Comparison of ENCODE assay signal across 20 mouse cellular contexts in the genomic region with DNA sequence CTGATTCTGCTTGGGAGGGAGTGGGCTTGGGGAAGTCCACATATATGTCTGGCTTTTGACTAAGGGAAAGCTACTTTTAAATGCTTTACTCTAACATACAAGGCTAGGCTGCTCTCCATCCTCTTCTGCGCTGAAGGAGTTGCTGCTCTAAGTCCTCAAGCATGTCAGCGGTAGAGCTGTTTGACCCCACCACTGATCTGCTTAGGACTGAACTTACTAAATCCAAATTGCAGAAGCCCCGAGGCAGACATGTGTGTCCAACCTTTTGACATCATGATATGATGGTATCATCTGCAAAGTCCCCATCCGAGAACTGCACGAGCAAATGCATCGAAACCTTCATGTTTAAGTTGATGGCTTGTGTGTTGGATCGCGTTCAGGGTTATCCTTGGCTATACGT. TPM values are rescaled to one million over a fixed set of nuclear protein-coding genes. Genes with fewer than 3 reads are reported as not detected.
"Had no signal": no experiment of that assay in that cellular context is flagged by ENCODE, and none has a peak within 500 bp of the region (broad histone marks: within the 10 kb centered on the region; RNA-seq: fewer than 3 reads in every experiment).

No protein-coding gene starts in this region.

- H3K4me2 ChIP-seq: limb, embryonic 13.5 days; liver, embryonic 13.5 days; lung, embryonic 14.5 days; midbrain, embryonic 12.5 days; midbrain, embryonic 15.5 days; neural tube, embryonic 12.5 days; neural tube, embryonic 15.5 days; stomach, embryonic 15.5 days had no signal

- H3K9me3 ChIP-seq: limb, embryonic 10.5 days; limb, embryonic 13.5 days; liver, embryonic 13.5 days; midbrain, embryonic 12.5 days; midbrain, embryonic 15.5 days; neural tube, embryonic 12.5 days; neural tube, embryonic 15.5 days; stomach, embryonic 15.5 days had no signal

- H3K9ac ChIP-seq: limb, embryonic 13.5 days; liver, embryonic 13.5 days; lung, embryonic 14.5 days; midbrain, embryonic 12.5 days; midbrain, embryonic 15.5 days; neural tube, embryonic 12.5 days; neural tube, embryonic 15.5 days; stomach, embryonic 15.5 days had no signal

- H3K4me3 ChIP-seq: limb, embryonic 13.5 days; liver, embryonic 13.5 days; midbrain, embryonic 12.5 days; midbrain, embryonic 15.5 days; neural tube, embryonic 12.5 days; neural tube, embryonic 15.5 days; stomach, embryonic 15.5 days had no signal

- DNase-seq: kidney, adult 18-20 months; kidney, adult 9 months; kidney, postnatal 14 days; kidney, postnatal 4 days; layer of hippocampus, adult 9-11 months; liver; liver, embryonic 13.5 days; lung, embryonic 14.5 days; right cerebral cortex, adult 18-20 months; right cerebral cortex, postnatal 14 days; right cerebral cortex, postnatal 4 days had no signal

- H3K27ac ChIP-seq: limb, embryonic 10.5 days; limb, embryonic 13.5 days; liver, embryonic 13.5 days; macrophage; midbrain, embryonic 12.5 days; midbrain, embryonic 15.5 days; neural tube, embryonic 12.5 days; neural tube, embryonic 15.5 days; stomach, embryonic 15.5 days had no signal

- H3K36me3 ChIP-seq: limb, embryonic 10.5 days; limb, embryonic 13.5 days; midbrain, embryonic 12.5 days; midbrain, embryonic 15.5 days; neural tube, embryonic 12.5 days; neural tube, embryonic 15.5 days had no signal

RNA-seq across cellular contexts. Expression of a gene that starts 13.7 kb away (rescaled TPM):
- total RNA-seq: megakaryocyte, adult 5-6 weeks had no signal

RNA-seq across cellular contexts. Expression of a gene that starts 47.6 kb away (rescaled TPM):
- total RNA-seq: megakaryocyte, adult 5-6 weeks had no signal
- polyA plus RNA-seq: macrophage had no signal
